Mouse (Mus musculus) frontal cortex, adult 2 months (tissue): ENCODE data around the gene Cat. TPM values are rescaled to one million over a fixed set of nuclear protein-coding genes. Genes with fewer than 3 reads are reported as not detected.

Experiments used
- DNase-seq, 2 experiments: peaks; one replicate each; pipeline ENCODE4 v3.0.0; 2022; ENCODE audit warnings: low spot score in 1 of 2; ENCODE audit errors: extremely low spot score in 1 of 2
- polyA plus RNA-seq: library from polyadenylated mRNA; depleted of rRNA; stranded (reverse); fragments of >200 nt; gene quantifications from 2 replicates; pipeline ENCODE4 v1.2.3, GENCODE M21; 2012

Gene Cat
- polyA plus RNA-seq, 1 experiment, result 41.8 TPM

GRCm38 (mm10) chr2:103445776-103446175 is 39.2 kb downstream of the Cat start:
- DNase-seq, result peak in 1 of 2 experiments; percentile 72

GRCm38 (mm10) chr2:103439710-103440109 is 45.2 kb downstream of the Cat start:
- DNase-seq, result peak; percentile 44 to 88

- no peak for DNase-seq
Measured at GRCm38 (mm10) chr2:103439071-103439622, 45.8 kb downstream of the Cat start.

GRCm38 (mm10) chr2:103436534-103436933 is 48.4 kb downstream of the Cat start:
- no peak for DNase-seq

- peak in 1 of 2 experiments; percentile 20 for DNase-seq
Measured at GRCm38 (mm10) chr2:103435110-103435509, 49.9 kb downstream of the Cat start.

- DNase-seq, result no peak
Measured at GRCm38 (mm10) chr2:103432695-103433275, 52.2 kb downstream of the Cat start.

GRCm38 (mm10) chr2:103430712-103431111 is 54.2 kb downstream of the Cat start:
- DNase-seq, result no peak

- no peak for DNase-seq
Measured at GRCm38 (mm10) chr2:103428356-103428755, 56.6 kb downstream of the Cat start.

- no peak for DNase-seq
Measured at GRCm38 (mm10) chr2:103425456-103426063, 59.4 kb downstream of the Cat start.

GRCm38 (mm10) chr2:103424349-103425026 is 60.5 kb downstream of the Cat start:
- DNase-seq, result peak; percentile 39 to 86

GRCm38 (mm10) chr2:103423884-103424283 is 61.1 kb downstream of the Cat start:
- no peak for DNase-seq

GRCm38 (mm10) chr2:103420650-103421507 is 64.1 kb downstream of the Cat start:
- DNase-seq, result no peak

- no peak for DNase-seq
Measured at GRCm38 (mm10) chr2:103415774-103416173, 69.2 kb downstream of the Cat start.

- no peak for DNase-seq
Measured at GRCm38 (mm10) chr2:103413381-103413780, 71.6 kb downstream of the Cat start.

GRCm38 (mm10) chr2:103411816-103412215 is 73.1 kb downstream of the Cat start:
- DNase-seq, result no peak

- DNase-seq, result no peak
Measured at GRCm38 (mm10) chr2:103411348-103411747, 73.6 kb downstream of the Cat start, which contains the start of gene Elf5. Gene Elf5, plus strand, starts transcription at chr2:103411688.

- DNase-seq, result peak in 1 of 2 experiments; percentile 41
Measured at GRCm38 (mm10) chr2:103406239-103406638, 78.7 kb downstream of the Cat start.
